Mouse (Mus musculus) testis, adult 2 months (tissue): ENCODE measurements around the gene 4930556J24Rik.

Source experiments
- CTCF ChIP-seq: fragments of 200-500 bp; IDR thresholded peaks from 2 replicates; pipeline ENCODE4 v1.5.1; 2012; ENCODE audit warnings: low read depth, mild to moderate bottlenecking, inconsistent platforms, low read length, moderate library complexity; ENCODE audit not compliant: control insufficient read depth, insufficient read depth, insufficient replicate concordance
- POLR2A ChIP-seq: fragments of 200-500 bp; IDR thresholded peaks from 2 replicates; pipeline ENCODE4 v1.6.1; 2012; ENCODE audit warnings: low read depth, mild to moderate bottlenecking, inconsistent platforms, low read length, moderate library complexity; ENCODE audit not compliant: control insufficient read depth

DNA sequence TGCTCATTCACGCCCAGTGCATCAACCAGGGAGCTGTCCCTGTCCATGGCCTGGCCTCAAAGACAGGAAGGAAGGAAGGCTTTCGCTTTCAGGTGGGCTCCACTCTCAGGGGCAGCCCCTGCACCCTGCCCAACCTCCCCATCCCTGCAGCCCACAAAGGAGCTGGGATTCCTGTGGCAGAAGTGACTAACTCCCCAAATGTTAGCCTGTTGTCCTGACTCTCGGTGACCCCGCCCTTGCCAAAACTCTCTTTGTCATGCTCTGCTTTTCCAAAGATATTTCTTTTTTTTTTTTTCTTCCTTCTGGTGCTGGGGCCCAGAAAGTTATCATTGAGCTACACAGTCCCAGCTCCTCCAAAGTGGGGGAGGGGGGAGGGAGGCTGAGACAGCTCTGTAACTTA lies 67.3 kb downstream of the 4930556J24Rik start:
- TF ChIP-seq POLR2A (no peak), CTCF (no peak)
